Mouse (Mus musculus) CH12.LX (cell line): ENCODE data around the gene Gm10643.

Source experiments
- CTCF ChIP-seq, 2 experiments: IDR thresholded peaks in 1 of 2; conservative IDR thresholded peaks in 1 of 2; 2 replicates each; pipeline ENCODE4 v1.5.1; 2011 to 2012; ENCODE audit warnings: low read depth in 2 of 2, low read length in 2 of 2, improper control_type of control experiment in 1 of 2, inconsistent platforms in 1 of 2, mild to moderate bottlenecking in 1 of 2, moderate library complexity in 1 of 2
- E2F4 ChIP-seq: IDR thresholded peaks from 2 replicates; pipeline ENCODE4 v1.6.1; 2011; ENCODE audit warnings: low read depth, low read length, improper control_type of control experiment; ENCODE audit not compliant: insufficient replicate concordance
- EP300 ChIP-seq: IDR thresholded peaks from 2 replicates; pipeline ENCODE4 v1.6.1; 2011; ENCODE audit warnings: low read length, improper control_type of control experiment
- JUND ChIP-seq: conservative IDR thresholded peaks from 2 replicates; pipeline ENCODE4 v1.6.1; 2011; ENCODE audit warnings: low read depth, low read length, improper control_type of control experiment
- MAFK ChIP-seq: IDR thresholded peaks from 2 replicates; pipeline ENCODE4 v1.6.1; 2011; ENCODE audit warnings: low read length, improper control_type of control experiment; ENCODE audit not compliant: insufficient replicate concordance
- MAX ChIP-seq: IDR thresholded peaks from 2 replicates; pipeline ENCODE4 v1.6.1; 2011; ENCODE audit warnings: low read length, improper control_type of control experiment
- ZC3H11A ChIP-seq: IDR thresholded peaks from 2 replicates; pipeline ENCODE4 v1.6.1; 2012; ENCODE audit warnings: low read depth, mild to moderate bottlenecking, inconsistent platforms, low read length, improper control_type of control experiment
- ZMIZ1 ChIP-seq: IDR thresholded peaks from 2 replicates; pipeline ENCODE4 v1.6.1; 2012; ENCODE audit warnings: low read depth, mild to moderate bottlenecking, inconsistent platforms, low read length, improper control_type of control experiment

DNA sequence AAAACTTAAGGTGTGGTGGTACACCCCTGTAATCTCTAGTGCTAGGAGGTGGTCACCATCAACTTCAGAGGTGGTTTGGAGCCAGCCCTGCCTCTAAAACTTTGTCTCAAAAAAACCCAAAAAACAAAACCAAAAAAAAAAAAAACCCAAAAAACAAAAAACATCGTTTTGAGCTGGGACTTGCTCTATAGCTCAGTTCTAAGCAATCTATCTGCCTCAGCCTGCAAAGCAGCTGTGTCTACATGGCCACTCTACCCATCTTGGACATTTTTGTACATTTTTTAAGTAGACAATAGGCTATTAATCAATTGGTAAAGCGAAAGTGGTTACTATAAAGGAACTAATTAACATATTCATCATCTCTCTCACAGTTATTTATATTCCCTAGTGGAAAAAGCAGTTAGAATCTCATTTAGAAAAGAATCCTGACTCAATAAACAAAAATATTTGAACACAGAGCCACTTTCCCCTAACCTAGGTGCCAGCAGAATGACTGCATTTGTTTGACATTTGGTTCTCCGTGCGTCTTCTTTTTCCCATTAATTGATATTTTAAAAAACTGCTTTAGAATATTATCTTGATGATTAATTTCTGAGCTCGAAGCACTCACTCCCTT, 628 bp upstream of the Gm10643 start:
- TF ChIP-seq CTCF (conservative IDR thresholded peaks at IDR 0.05 in 1 of 2, IDR thresholded peaks at IDR 0.05 in 1 of 2; ENCODE audit: low read depth in 2 of 2, low read length in 2 of 2) (no peak), E2F4 (no peak), ZMIZ1 (no peak), EP300 (no peak), MAX (no peak), ZC3H11A (no peak), MAFK (no peak), JUND (no peak)
